Mouse (Mus musculus) lung, embryonic 14.5 days (tissue): ENCODE measurements around the gene Skap1. TPM values are rescaled to one million over a fixed set of nuclear protein-coding genes. Genes with fewer than 3 reads are reported as not detected.

Source experiments
- ATAC-seq: fragments of 200-750 bp; cut with Nextera tagmentation; 2 replicates; pipeline ENCODE4 v1.8.0; 2017; ENCODE audit warnings: mild to moderate bottlenecking, moderate TSS enrichment, moderate library complexity; ENCODE audit not compliant: insufficient read depth
- DNase-seq: peaks from one replicate; pipeline ENCODE4 v3.0.0-alpha.2; 2015
- H3K27ac ChIP-seq: fragments of 300-500 bp; sonication (generic); 2 replicates; pipeline ENCODE4 v1.5.1; 2014; ENCODE audit warnings: low read depth, mild to moderate bottlenecking, moderate library complexity
- H3K27me3 ChIP-seq: fragments of 300-500 bp; sonication (generic); 2 replicates; pipeline ENCODE4 v1.6.1; 2014; ENCODE audit warnings: low read length, control low read depth; ENCODE audit not compliant: insufficient read depth
- H3K36me3 ChIP-seq: fragments of 300-500 bp; sonication (generic); 2 replicates; pipeline ENCODE4 v1.6.1; 2014; ENCODE audit warnings: control low read depth; ENCODE audit not compliant: insufficient read depth
- H3K4me1 ChIP-seq: fragments of 300-500 bp; sonication (generic); 2 replicates; pipeline ENCODE4 v1.6.1; 2014; ENCODE audit warnings: antibody characterized with exemption, control low read depth; ENCODE audit not compliant: insufficient read depth
- H3K4me2 ChIP-seq: fragments of 300-500 bp; sonication (generic); 2 replicates; pipeline ENCODE4 v1.6.1; 2014; ENCODE audit warnings: mild to moderate bottlenecking
- H3K4me3 ChIP-seq: fragments of 300-500 bp; sonication (generic); 2 replicates; pipeline ENCODE4 v1.5.1; 2014; ENCODE audit warnings: low read depth, low read length
- H3K9ac ChIP-seq: fragments of 300-500 bp; sonication (generic); 2 replicates; pipeline ENCODE4 v1.6.1; 2014
- H3K9me3 ChIP-seq: fragments of 300-500 bp; sonication (generic); 2 replicates; pipeline ENCODE4 v1.6.1; 2016; ENCODE audit warnings: low read depth, low read length, control low read depth
- CTCF ChIP-seq: IDR thresholded peaks from 2 replicates; pipeline ENCODE4 v1.5.1; 2016; ENCODE audit warnings: antibody characterized with exemption, low read depth
- WGBS: fragments of 180-500 bp; shearing (Covaris S2); extraction: QIAGEN DNeasy Blood & Tissue Kit; methylation state at CpG from one replicate; pipeline ENCODE4 v1.1.7; 2014; 5-methylcytosine and 5-hydroxymethylcytosine counted together
- polyA plus RNA-seq: library from polyadenylated mRNA; unstranded; fragments of >200 nt; fragmentation: Nextera tagmentation; extraction: Ambion mirVana; gene quantifications from 2 replicates; pipeline ENCODE4 v1.2.1, GENCODE M21; 2014

Skap1 gene
- polyA plus RNA-seq, 1 experiment from 2014 or later: 1.1 TPM

DNA sequence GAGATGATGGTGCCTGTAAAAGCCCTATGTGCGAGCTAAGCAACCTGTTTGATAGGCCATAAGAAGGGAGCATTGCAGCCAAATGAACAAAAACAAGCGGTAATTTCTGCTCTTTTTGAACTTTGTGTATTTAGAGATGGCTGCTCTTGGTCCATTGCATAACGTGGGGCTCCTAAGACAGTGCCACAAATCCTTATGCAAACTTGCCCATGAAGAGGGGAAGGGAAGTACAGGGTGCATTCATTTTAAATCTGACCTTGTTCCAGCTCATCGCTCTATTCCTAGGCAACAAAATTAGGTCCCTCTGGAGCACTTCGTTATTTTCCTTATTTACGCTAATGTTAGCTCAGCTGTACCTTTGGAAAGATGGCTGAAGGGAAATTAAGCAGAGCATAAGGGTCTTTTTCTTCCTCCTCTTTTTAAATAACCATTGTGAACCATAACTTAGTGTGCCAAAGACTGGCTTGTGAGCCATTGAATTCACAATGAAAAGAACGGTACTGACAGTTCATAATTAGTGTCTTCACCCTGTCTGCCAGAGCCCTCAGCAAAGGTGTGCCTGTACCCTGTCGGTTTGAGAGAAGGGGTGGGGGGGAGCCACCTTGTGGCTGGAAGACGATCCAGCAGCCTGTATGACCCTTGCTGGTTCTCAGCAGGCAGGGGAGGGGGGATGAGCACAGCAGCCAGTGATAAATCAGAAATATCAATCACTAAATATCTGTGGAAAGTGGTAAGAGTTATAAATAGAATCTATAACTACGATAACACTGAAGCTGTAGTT is 117.4 kb downstream of the Skap1 start:
- H3K27me3 ChIP-seq: no peaks in the 10 kb centered on the region
- no peak overlapping the region for H3K27ac ChIP-seq
- H3K9ac ChIP-seq: no peak overlapping the region
- H3K36me3 ChIP-seq: no peaks in the 10 kb centered on the region
- no peak overlapping the region for H3K4me2 ChIP-seq
- 48% methylated on average over 10 of the region's 10 CpGs for WGBS
- ATAC-seq (no peak), DNase-seq (peak; percentile 54)
- no peaks in the 10 kb centered on the region for H3K9me3 ChIP-seq
- H3K4me1 ChIP-seq: peaks cover 19% of the 10 kb centered on the region
- H3K4me3 ChIP-seq: no peak overlapping the region
- TF ChIP-seq CTCF: peak; percentile 77

DNA sequence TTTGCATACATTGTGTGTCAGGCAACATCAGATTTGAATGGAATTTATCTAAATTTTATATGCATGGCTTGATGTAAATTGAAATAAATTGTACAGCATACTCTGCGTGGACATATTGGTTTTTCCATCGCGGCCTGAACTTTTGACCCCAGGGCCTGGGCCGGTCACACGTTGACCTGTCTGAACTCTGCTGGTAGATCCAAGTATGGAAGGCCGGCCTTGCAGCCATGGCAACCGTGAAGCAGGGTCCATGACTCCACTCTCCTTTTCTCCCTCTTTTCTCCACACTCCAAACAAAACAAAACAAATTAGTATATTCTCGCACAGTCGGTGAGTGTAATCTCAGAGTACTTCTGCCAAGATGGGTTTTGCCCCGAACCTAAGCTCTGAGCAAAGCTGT is 118.2 kb downstream of the Skap1 start:
- no peak overlapping the region for H3K27ac ChIP-seq
- ATAC-seq (no peak), DNase-seq (no peak)
- no peak for TF ChIP-seq CTCF
- no peaks in the 10 kb centered on the region for H3K27me3 ChIP-seq
- WGBS: 24% methylated on average over 10 of the region's 10 CpGs
- no peaks in the 10 kb centered on the region for H3K36me3 ChIP-seq
- H3K4me2 ChIP-seq: no peak overlapping the region
- H3K4me3 ChIP-seq: no peak overlapping the region
- H3K4me1 ChIP-seq: peaks cover 15% of the 10 kb centered on the region
- H3K9ac ChIP-seq: no peak overlapping the region
- H3K9me3 ChIP-seq: no peaks in the 10 kb centered on the region

GRCm38 (mm10) chr11:96589828-96590227 is 125.4 kb downstream of the Skap1 start:
- no peak overlapping the region for H3K4me2 ChIP-seq
- H3K36me3 ChIP-seq: no peaks in the 10 kb centered on the region
- H3K4me3 ChIP-seq: no peak overlapping the region
- DNase-seq (no peak), ATAC-seq (no peak)
- H3K9ac ChIP-seq: no peak overlapping the region
- WGBS: 36% methylated on average over 3 of the region's 3 CpGs
- H3K27ac ChIP-seq: no peak overlapping the region
- TF ChIP-seq CTCF: no peak
- H3K4me1 ChIP-seq: peaks cover 3% of the 10 kb centered on the region; the same call in 1 of the 2 replicates
- no peaks in the 10 kb centered on the region for H3K9me3 ChIP-seq
- H3K27me3 ChIP-seq: no peaks in the 10 kb centered on the region

GRCm38 (mm10) chr11:96595890-96596289 is 131.5 kb downstream of the Skap1 start:
- no peaks in the 10 kb centered on the region for H3K9me3 ChIP-seq
- H3K4me2 ChIP-seq: peak overlapping the region; percentile 45
- no peak overlapping the region for H3K9ac ChIP-seq
- ATAC-seq (no peak), DNase-seq (peak; percentile 35)
- peaks cover 5% of the 10 kb centered on the region; the same call in 1 of the 2 replicates for H3K4me1 ChIP-seq
- H3K4me3 ChIP-seq: no peak overlapping the region
- no peaks in the 10 kb centered on the region for H3K36me3 ChIP-seq
- no peak overlapping the region for H3K27ac ChIP-seq
- 17% methylated on average over 12 of the region's 12 CpGs for WGBS
- TF ChIP-seq CTCF: no peak
- no peaks in the 10 kb centered on the region for H3K27me3 ChIP-seq

DNA sequence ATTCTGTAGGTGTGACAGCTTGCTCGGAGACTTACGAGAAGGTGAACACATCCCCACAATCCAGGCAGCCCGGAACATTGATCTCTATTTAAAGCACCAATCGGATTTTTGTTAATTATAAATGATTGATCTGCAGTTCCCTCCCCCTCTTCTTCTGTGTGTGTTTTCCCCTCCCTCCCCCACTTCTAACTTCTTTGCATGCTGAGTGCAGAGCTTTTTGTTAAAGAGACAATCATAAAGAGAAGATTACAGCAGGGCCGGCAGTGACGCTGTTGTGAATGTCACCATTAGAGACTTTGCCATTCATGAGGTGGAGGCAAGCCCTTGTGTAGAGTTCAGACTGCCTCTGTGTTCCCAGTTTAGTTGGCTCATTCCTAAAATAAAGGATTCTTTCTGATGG is 131.9 kb downstream of the Skap1 start:
- Histone ChIP-seq H3K27ac (no peak overlapping the region), H3K27me3 (no peaks in the 10 kb centered on the region), H3K4me2 (peak overlapping the region; percentile 45), H3K4me1 (peaks cover 5% of the 10 kb centered on the region; the same call in 1 of the 2 replicates), H3K4me3 (no peak overlapping the region), H3K9ac (no peak overlapping the region), H3K36me3 (no peaks in the 10 kb centered on the region), H3K9me3 (no peaks in the 10 kb centered on the region)
- WGBS: 17% methylated on average over 6 of the region's 6 CpGs
- no peak for TF ChIP-seq CTCF
- no peak for DNase-seq
- ATAC-seq: no peak

DNA sequence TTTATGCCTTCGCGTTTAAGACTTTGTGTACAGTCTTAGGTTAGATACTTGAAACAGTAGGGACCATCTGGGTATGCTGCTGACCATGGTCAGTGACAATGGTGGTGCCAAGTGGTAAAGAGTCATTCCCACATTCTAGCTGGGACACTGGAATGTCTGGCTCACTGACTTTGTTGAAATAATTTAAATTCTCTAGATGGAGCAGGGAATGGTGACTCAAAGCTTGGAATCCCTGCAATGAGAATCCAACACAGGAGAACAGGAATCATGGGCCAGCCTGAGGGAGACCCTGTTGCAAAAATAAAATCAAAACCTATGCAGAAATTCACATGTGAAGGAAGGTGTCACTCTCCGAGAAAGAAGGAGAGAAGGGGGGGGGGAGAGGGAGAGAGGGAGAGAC is 138.4 kb downstream of the Skap1 start:
- no peak for TF ChIP-seq CTCF
- no peaks in the 10 kb centered on the region for H3K36me3 ChIP-seq
- DNase-seq (peak; percentile 31), ATAC-seq (no peak)
- peaks cover 9% of the 10 kb centered on the region for H3K4me1 ChIP-seq
- WGBS: 58% methylated on average over 3 of the region's 3 CpGs
- H3K27me3 ChIP-seq: no peaks in the 10 kb centered on the region
- no peak overlapping the region for H3K9ac ChIP-seq
- no peak overlapping the region for H3K27ac ChIP-seq
- H3K4me3 ChIP-seq: no peak overlapping the region
- no peak overlapping the region for H3K4me2 ChIP-seq
- no peaks in the 10 kb centered on the region for H3K9me3 ChIP-seq

DNA sequence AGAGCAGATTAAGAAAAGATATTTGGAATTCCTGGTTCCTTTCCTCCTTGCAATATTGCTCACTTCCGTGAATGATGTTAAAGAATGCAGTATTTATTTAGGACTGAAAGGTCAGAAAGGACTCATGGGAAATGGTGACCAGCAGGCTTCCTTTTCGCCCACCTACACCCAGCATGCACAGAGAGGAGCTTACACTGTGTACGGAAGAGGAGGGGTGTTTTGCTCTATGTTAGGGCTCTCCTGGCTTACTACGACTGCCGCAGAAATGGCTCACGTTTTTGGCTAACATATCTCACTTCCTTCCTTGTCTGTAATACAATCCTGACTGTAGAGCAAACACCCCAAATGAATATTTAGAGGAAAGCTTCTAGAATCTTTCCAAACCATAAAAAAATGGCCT is 139.9 kb downstream of the Skap1 start:
- H3K4me3 ChIP-seq: no peak overlapping the region
- peak overlapping the region; percentile 85 for H3K27ac ChIP-seq
- H3K36me3 ChIP-seq: no peaks in the 10 kb centered on the region
- ATAC-seq (peak; percentile 75), DNase-seq (peak; percentile 46)
- no peak for TF ChIP-seq CTCF
- H3K4me2 ChIP-seq: no peak overlapping the region; the same call in none of the 2 replicates
- no peaks in the 10 kb centered on the region for H3K27me3 ChIP-seq
- H3K9me3 ChIP-seq: no peaks in the 10 kb centered on the region
- H3K9ac ChIP-seq: no peak overlapping the region
- 12% methylated on average over 6 of the region's 6 CpGs for WGBS
- peaks cover 9% of the 10 kb centered on the region for H3K4me1 ChIP-seq
